Mouse (Mus musculus) neural tube, embryonic 15.5 days (tissue): ENCODE data around the gene Klhl31. TPM values are rescaled to one million over a fixed set of nuclear protein-coding genes. Genes with fewer than 3 reads are reported as not detected.

Source experiments
- ATAC-seq: fragments of 200-750 bp; cut with Nextera tagmentation; 2 replicates; pipeline ENCODE4 v1.8.0; 2017; ENCODE audit warnings: mild to moderate bottlenecking, moderate TSS enrichment, moderate library complexity; ENCODE audit not compliant: low FRiP score
- H3K27ac ChIP-seq: fragments of 300-500 bp; sonication (generic); replicated peaks from 2 replicates; pipeline ENCODE4 v1.5.1; 2015; ENCODE audit warnings: mild to moderate bottlenecking, inconsistent platforms
- H3K27me3 ChIP-seq: fragments of 300-500 bp; sonication (generic); replicated peaks from 2 replicates; pipeline ENCODE4 v1.6.1; 2015; ENCODE audit warnings: inconsistent platforms
- H3K36me3 ChIP-seq: fragments of 300-500 bp; sonication (generic); 2 replicates; pipeline ENCODE4 v1.6.1; 2015; ENCODE audit warnings: inconsistent platforms
- H3K4me1 ChIP-seq: fragments of 300-500 bp; sonication (generic); 2 replicates; pipeline ENCODE4 v1.6.1; 2015; ENCODE audit warnings: inconsistent platforms
- H3K4me2 ChIP-seq: fragments of 300-500 bp; sonication (generic); 2 replicates; pipeline ENCODE4 v1.6.1; 2015; ENCODE audit warnings: inconsistent platforms, mild to moderate bottlenecking, moderate library complexity
- H3K4me3 ChIP-seq: fragments of 300-500 bp; sonication (generic); replicated peaks from 2 replicates; pipeline ENCODE4 v1.5.1; 2015; ENCODE audit warnings: mild to moderate bottlenecking, inconsistent platforms
- H3K9ac ChIP-seq: fragments of 300-500 bp; sonication (generic); replicated peaks from 2 replicates; pipeline ENCODE4 v1.6.1; 2015; ENCODE audit warnings: mild to moderate bottlenecking, inconsistent platforms
- H3K9me3 ChIP-seq: fragments of 300-500 bp; sonication (generic); replicated peaks from 2 replicates; pipeline ENCODE4 v1.6.1; 2016; ENCODE audit warnings: inconsistent platforms
- WGBS: fragments of 180-500 bp; shearing (Covaris S2); methylation state at CpG from one replicate; pipeline ENCODE4 v1.1.7; 2015; ENCODE audit warnings: mixed read lengths; 5-methylcytosine and 5-hydroxymethylcytosine counted together
- polyA plus RNA-seq: library from polyadenylated mRNA; unstranded; fragments of >200 nt; fragmentation: Nextera tagmentation; extraction: Ambion mirVana; gene quantifications from 2 replicates; pipeline ENCODE4 v1.2.1, GENCODE M21; 2015

Gene Klhl31
- polyA plus RNA-seq, 1 experiment from 2014 or later = 1.2 TPM

DNA sequence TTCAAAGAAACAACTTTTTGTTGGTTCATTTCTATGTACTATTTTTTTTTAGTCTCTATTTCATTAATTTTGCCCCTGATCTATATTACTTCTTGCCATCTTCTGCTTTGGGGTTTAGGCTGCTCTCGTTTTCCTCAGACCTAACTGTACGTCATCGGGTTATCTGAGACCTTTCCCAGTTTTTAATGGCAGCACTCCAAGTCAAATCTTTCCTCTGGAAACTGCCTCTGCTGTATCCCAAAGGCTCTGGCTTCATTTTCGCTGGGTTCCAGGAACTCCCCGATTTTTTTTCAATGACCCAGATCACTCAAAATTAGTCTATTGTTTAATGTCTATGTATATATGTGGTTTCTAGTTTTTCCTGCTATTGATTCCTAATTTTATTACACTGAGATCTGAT, 6.6 kb upstream of the Klhl31 start:
- Histone ChIP-seq H3K4me3 (no peak overlapping the region), H3K9me3 (no peaks in the 10 kb centered on the region), H3K4me1 (no peaks in the 10 kb centered on the region), H3K27ac (no peak overlapping the region), H3K36me3 (no peaks in the 10 kb centered on the region), H3K9ac (no peak overlapping the region), H3K27me3 (no peaks in the 10 kb centered on the region), H3K4me2 (no peak overlapping the region)
- ATAC-seq = no peak
- 85% methylated on average over 5 of the region's 5 CpGs for WGBS

DNA sequence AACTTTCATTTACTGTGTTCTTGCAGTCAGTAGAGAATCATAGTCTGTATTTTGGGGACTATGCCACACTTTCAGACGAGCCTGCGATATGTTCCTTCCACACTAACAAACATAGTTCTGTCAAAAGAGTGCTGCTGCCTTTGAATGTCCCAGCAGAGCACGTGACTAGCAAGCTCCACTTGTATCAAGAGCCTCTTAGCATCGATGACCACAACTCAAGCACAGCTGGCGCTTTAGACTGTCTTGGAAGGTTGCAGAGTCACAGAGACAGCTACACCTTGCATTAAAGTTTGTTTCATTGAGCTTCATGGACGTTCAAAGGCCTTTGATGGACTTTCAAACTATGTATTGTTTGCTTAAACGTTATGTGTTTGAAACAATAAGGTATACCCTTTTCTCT, 5.5 kb upstream of the Klhl31 start:
- ATAC-seq = no peak
- Histone ChIP-seq H3K9ac (no peak overlapping the region), H3K4me2 (no peak overlapping the region), H3K36me3 (no peaks in the 10 kb centered on the region), H3K4me1 (no peaks in the 10 kb centered on the region), H3K9me3 (no peaks in the 10 kb centered on the region), H3K27ac (no peak overlapping the region), H3K4me3 (no peak overlapping the region), H3K27me3 (no peaks in the 10 kb centered on the region)
- WGBS = 84% methylated on average over 7 of the region's 7 CpGs

DNA sequence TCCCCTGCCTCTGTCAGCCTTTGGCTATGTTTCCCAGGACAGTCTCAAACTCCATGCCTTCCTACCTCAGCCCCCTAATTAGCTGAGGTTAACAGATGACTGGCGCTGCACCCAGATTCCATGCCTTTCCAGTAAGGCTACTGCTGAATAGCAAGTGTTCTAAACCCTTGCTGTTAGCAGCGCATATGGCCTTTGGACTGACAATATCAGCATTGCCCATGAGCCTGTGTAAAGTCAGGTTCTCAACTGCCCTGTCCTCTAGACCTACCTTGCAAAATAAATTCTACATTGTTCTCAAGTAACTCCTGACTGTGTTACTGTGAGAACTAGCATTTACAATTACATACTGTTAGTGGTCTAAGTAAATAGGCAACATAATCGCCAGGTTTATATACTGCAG, 3.9 kb upstream of the Klhl31 start:
- Histone ChIP-seq H3K4me2 (no peak overlapping the region), H3K4me1 (no peaks in the 10 kb centered on the region), H3K36me3 (no peaks in the 10 kb centered on the region), H3K27me3 (no peaks in the 10 kb centered on the region), H3K4me3 (no peak overlapping the region), H3K9me3 (no peaks in the 10 kb centered on the region), H3K27ac (no peak overlapping the region), H3K9ac (no peak overlapping the region)
- 91% methylated on average over 3 of the region's 3 CpGs for WGBS
- ATAC-seq = no peak

DNA sequence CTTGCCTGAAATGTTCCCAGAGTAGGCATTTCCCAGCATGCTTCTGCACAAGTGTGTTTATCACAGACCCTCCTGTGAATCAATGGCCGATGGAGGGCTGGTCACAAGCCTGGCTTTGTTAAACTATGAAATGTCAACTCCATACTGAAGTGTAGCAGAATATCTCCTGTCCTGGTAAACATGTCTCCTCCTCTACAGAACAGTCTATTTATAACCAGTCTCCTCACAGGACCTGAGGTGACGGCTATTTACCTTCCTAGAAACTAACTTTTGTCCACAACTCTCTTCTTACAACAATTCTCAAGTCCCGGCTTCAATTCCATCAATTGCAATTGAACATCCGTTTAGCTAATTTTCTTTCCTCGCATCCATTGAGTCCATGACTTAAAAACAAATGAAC, 297 bp upstream of the Klhl31 start:
- ATAC-seq = no peak
- no peak overlapping the region for H3K27ac ChIP-seq
- H3K9me3 ChIP-seq = no peaks in the 10 kb centered on the region
- WGBS = 78% methylated on average over 5 of the region's 5 CpGs
- H3K36me3 ChIP-seq = no peaks in the 10 kb centered on the region
- H3K4me1 ChIP-seq = no peaks in the 10 kb centered on the region
- H3K4me3 ChIP-seq = no peak overlapping the region
- H3K27me3 ChIP-seq = no peaks in the 10 kb centered on the region
- no peak overlapping the region for H3K4me2 ChIP-seq
- H3K9ac ChIP-seq = no peak overlapping the region

DNA sequence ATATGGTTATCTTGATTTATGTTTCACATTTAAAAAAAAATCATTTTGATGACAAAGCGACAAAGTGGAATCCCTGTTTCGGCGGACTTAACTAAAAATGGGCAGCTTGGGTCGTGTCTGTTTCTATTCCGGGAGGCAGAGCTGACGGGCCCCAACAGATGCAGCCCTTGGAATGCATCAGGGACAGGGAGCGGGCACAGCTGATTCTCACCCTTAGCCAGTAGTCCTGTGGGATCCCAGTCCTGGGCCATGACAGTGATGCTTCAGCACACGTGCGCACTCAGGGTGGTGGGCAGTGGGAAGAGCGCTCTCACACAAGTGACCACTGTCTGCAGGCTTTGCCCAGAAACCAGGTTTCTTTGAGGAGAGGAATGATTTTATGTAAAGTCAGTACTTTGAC, 1.1 kb downstream of the Klhl31 start:
- 88% methylated on average over 10 of the region's 10 CpGs for WGBS
- ATAC-seq = no peak
- Histone ChIP-seq H3K36me3 (no peaks in the 10 kb centered on the region), H3K27ac (no peak overlapping the region), H3K4me3 (no peak overlapping the region), H3K9ac (no peak overlapping the region), H3K27me3 (no peaks in the 10 kb centered on the region), H3K9me3 (no peaks in the 10 kb centered on the region), H3K4me2 (no peak overlapping the region), H3K4me1 (no peaks in the 10 kb centered on the region)

DNA sequence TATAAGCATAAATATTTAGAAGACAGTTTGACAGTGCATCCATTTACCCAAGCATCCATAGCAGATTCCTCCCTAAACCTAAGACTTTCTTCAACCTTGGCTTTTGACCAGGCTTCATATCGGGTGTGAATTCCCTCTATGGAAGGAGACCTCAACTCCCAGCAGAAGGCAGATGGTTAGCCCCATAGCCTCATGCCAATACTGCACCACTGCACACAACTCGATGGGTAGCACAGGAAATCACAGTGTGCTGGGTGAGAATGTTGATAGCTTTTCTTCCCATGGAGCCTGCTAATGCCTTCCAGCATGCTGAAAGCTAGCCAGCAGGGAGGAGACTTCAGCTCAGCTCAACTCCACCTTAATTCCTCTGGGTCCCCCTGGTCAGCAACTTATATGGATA, 8.9 kb downstream of the Klhl31 start:
- H3K36me3 ChIP-seq = no peaks in the 10 kb centered on the region
- no peak overlapping the region for H3K4me3 ChIP-seq
- H3K4me2 ChIP-seq = no peak overlapping the region
- no peaks in the 10 kb centered on the region for H3K9me3 ChIP-seq
- no peak overlapping the region for H3K27ac ChIP-seq
- no peaks in the 10 kb centered on the region for H3K4me1 ChIP-seq
- H3K9ac ChIP-seq = no peak overlapping the region
- no peaks in the 10 kb centered on the region for H3K27me3 ChIP-seq
- 78% methylated on average over 2 of the region's 2 CpGs for WGBS
- ATAC-seq = no peak

DNA sequence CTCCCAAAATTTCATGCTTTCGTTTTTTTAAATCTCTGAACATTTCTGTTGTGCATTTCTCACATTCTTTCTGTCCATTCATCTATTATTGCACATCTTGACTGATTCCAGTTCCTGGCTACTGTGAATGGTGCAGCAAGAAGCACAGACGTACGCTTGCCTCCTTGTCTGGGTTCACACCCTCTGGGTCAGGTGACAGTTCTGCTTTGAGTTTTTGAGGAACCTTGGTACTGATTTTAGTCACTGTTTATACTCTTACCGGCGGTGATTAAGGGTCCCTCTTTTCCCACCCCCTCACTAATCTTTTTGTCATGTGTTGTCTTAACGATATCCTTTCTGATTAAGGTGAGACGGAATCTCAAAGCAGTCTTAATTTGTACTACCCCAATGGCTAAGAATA, 15.5 kb downstream of the Klhl31 start:
- no peak overlapping the region for H3K4me2 ChIP-seq
- H3K4me1 ChIP-seq = peaks cover 7% of the 10 kb centered on the region
- H3K27ac ChIP-seq = no peak overlapping the region
- no peak overlapping the region for H3K4me3 ChIP-seq
- H3K27me3 ChIP-seq = no peaks in the 10 kb centered on the region
- H3K9ac ChIP-seq = no peak overlapping the region
- no peak for ATAC-seq
- 77% methylated on average over 7 of the region's 7 CpGs for WGBS
- H3K36me3 ChIP-seq = no peaks in the 10 kb centered on the region
- H3K9me3 ChIP-seq = no peaks in the 10 kb centered on the region

DNA sequence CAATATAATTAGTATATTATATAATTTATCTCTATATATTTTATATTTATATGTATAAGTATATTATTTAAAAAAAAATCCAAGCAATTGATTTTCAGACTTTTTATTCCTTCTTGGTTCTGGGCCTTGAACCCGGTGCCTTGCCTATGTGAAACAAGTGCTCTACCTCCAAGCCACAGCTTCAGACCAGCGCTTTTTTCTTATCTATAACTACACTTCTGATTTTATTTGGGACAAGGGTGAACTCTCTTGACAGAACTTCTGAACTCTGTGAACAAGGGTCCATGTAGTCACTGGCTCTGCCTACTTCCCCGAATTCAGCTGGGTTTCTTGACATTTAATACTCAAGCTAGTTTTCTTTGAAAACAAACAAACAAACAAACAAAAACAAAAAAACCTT, 17.6 kb downstream of the Klhl31 start:
- H3K9me3 ChIP-seq = no peaks in the 10 kb centered on the region
- no peak for ATAC-seq
- no peaks in the 10 kb centered on the region for H3K36me3 ChIP-seq
- H3K27ac ChIP-seq = no peak overlapping the region
- H3K4me1 ChIP-seq = peaks cover 7% of the 10 kb centered on the region
- no peak overlapping the region for H3K9ac ChIP-seq
- no peaks in the 10 kb centered on the region for H3K27me3 ChIP-seq
- no peak overlapping the region for H3K4me2 ChIP-seq
- no peak overlapping the region for H3K4me3 ChIP-seq
- WGBS = 91% methylated on average over 3 of the region's 3 CpGs

DNA sequence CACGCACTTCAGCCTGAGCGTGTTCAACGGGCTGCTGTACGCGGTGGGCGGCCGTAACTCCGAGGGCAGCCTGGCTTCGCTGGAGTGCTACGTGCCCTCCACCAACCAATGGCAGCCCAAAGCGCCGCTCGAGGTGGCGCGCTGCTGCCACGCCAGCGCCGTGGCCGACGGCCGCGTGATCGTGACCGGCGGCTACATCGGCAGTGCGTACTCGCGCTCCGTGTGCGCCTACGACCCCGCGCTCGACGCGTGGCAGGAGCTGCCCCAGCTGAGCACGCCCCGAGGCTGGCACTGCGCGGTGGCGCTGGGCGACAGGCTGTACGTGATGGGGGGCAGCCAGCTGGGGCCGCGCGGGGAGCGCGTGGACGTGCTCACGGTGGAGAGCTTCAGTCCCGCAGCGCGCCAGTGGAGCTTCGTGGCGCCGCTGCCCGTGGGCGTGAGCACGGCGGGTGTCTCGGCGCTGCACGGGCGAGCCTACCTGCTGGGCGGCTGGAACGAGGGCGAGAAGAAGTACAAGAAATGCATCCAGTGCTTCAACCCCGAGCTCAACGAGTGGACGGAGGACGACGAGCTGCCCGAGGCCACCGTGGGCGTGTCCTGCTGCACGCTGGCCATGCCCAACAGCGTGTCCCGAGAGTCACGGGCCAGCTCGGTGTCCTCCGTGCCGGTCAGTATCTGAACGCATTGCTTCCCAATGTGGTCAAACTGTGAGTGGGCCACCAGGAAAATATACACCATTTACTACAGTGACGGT, 19.1 kb downstream of the Klhl31 start:
- WGBS = under 1% methylated on average over 85 of the region's 85 CpGs
- peak; percentile 94 for ATAC-seq
- Histone ChIP-seq H3K4me3 (peak overlapping the region; percentile 62), H3K4me2 (peak overlapping the region; percentile 98), H3K9ac (peak overlapping the region; percentile 66), H3K27me3 (no peaks in the 10 kb centered on the region), H3K36me3 (no peaks in the 10 kb centered on the region), H3K9me3 (no peaks in the 10 kb centered on the region), H3K4me1 (peaks cover 7% of the 10 kb centered on the region), H3K27ac (no peak overlapping the region; the same call in 1 of the 2 replicates)

DNA sequence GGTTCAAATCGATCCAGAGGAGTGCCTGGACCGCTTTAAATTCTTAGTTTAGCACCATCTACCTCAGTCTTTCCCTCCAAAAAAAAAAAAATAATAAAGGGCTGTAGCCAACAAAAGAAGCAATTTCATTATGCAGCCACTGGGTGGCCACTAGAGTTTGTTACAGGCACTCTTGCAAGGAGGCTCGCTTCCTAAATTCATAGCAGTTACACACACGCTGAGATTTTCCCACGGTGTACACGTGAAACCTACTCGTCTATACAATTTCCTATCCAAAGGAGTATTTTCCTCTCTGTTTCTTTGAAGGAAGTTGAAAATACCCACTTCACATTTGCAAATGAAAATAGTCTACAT, 19.6 kb downstream of the Klhl31 start:
- peaks cover 7% of the 10 kb centered on the region for H3K4me1 ChIP-seq
- peak overlapping the region; percentile 62 for H3K4me3 ChIP-seq
- H3K36me3 ChIP-seq = no peaks in the 10 kb centered on the region
- peak; percentile 74 for ATAC-seq
- H3K4me2 ChIP-seq = peak overlapping the region; percentile 98
- H3K27me3 ChIP-seq = no peaks in the 10 kb centered on the region
- no peak overlapping the region for H3K27ac ChIP-seq
- H3K9me3 ChIP-seq = no peaks in the 10 kb centered on the region
- under 1% methylated on average over 7 of the region's 7 CpGs for WGBS
- H3K9ac ChIP-seq = peak overlapping the region; percentile 66

DNA sequence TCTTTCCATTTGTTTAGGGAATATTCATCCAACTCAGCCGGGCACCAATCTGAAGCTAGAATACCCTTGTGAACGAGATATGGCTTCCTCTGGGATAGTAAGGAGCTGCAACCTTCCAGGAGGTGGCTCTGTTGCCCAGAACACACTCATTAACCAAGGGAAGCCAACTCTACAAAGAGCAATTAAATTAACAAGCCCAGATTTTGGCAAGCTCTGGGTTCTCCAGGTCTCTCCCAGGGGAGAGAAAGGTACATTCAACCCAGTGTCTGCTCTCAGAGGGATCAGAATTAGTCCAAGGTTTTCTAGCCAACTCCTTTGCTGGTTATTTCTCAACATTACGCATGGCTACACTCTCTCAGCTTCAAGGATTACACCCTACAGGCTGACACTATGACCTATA, 26.6 kb downstream of the Klhl31 start:
- no peak overlapping the region for H3K27ac ChIP-seq
- H3K36me3 ChIP-seq = no peaks in the 10 kb centered on the region
- H3K9ac ChIP-seq = no peak overlapping the region
- no peak overlapping the region for H3K4me3 ChIP-seq
- WGBS = 78% methylated on average over 3 of the region's 3 CpGs
- no peaks in the 10 kb centered on the region for H3K4me1 ChIP-seq
- no peaks in the 10 kb centered on the region for H3K9me3 ChIP-seq
- no peaks in the 10 kb centered on the region for H3K27me3 ChIP-seq
- ATAC-seq = no peak
- H3K4me2 ChIP-seq = no peak overlapping the region

DNA sequence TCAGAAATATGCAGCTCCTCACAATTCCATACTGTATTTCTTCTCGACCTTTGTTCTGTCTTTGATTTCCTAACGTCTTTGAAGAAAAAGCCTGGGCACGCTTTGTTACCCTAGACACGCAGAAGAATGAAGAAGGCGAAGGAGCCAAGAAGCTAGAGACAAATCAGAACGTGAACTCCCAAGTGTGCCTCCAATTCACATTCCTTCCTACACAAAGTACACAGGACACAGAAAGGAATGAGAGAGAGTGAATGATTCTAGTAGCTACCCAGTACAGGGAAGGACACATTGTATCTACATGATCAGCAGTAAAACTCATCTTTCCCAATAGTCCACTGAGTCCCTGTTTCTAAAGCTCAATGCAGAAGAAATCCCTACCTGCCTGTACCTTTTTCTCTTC, 33.8 kb downstream of the Klhl31 start:
- Histone ChIP-seq H3K4me2 (no peak overlapping the region), H3K9ac (no peak overlapping the region), H3K9me3 (no peaks in the 10 kb centered on the region), H3K4me1 (no peaks in the 10 kb centered on the region), H3K27ac (no peak overlapping the region), H3K4me3 (no peak overlapping the region), H3K36me3 (no peaks in the 10 kb centered on the region), H3K27me3 (no peaks in the 10 kb centered on the region)
- no peak for ATAC-seq
- WGBS = 67% methylated on average over 6 of the region's 6 CpGs

DNA sequence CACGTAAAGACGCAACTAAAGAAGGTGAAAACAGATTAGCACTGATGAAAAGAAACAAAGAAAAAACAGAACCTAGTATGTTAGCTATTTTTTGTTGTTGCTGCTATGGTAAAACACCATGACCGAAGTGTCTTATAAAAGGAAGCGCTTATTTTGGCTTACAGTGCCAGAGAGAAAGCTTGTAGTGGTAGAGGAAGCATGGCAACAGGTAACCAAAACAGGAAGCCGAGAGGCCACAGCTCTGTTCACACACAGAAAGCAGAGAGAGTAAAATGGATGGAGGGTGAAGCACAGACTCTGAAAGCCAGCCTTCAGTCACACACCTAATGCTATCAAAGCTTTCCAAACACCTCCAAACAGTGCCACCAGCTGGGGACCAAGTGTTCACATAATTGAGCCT, 34.7 kb downstream of the Klhl31 start:
- H3K4me1 ChIP-seq = no peaks in the 10 kb centered on the region
- WGBS = 96% methylated on average over 5 of the region's 5 CpGs
- no peaks in the 10 kb centered on the region for H3K27me3 ChIP-seq
- no peak overlapping the region for H3K9ac ChIP-seq
- no peak overlapping the region for H3K4me3 ChIP-seq
- H3K4me2 ChIP-seq = no peak overlapping the region
- H3K36me3 ChIP-seq = no peaks in the 10 kb centered on the region
- ATAC-seq = no peak
- H3K9me3 ChIP-seq = no peaks in the 10 kb centered on the region
- no peak overlapping the region for H3K27ac ChIP-seq
